9 mouse cellular contexts compared by ENCODE assay signal in genomic region chrX:12151996-12152904, GRCm38 (mm10). TPM values are rescaled to one million over a fixed set of nuclear protein-coding genes. Genes with fewer than 3 reads are reported as not detected.
DNase-seq lines count a peak whose midpoint lies in the region; ATAC-seq lines count a peak whose summit lies in the region.
"Had no signal": no experiment of that assay in that cellular context is flagged by ENCODE, and none has a peak within 500 bp of the region (broad histone marks: within the 10 kb centered on the region; RNA-seq: fewer than 3 reads in every experiment).

No protein-coding gene starts in this region.

- peaks cover 30 to 38% of the 10 kb centered on the region in 2 experiments for H3K4me1 ChIP-seq in heart, embryonic 14.5 days (ENCODE audit: control insufficient read depth in 2 of 2, insufficient read depth in 2 of 2, low read length in 2 of 2)
- H3K4me1 ChIP-seq in brown adipose tissue, adult 24 weeks (ENCODE audit: control insufficient read depth, insufficient read depth, insufficient read length, low read length) = peaks cover 2% of the 10 kb centered on the region; the same call in 1 of the 2 replicates
- H3K4me1 ChIP-seq in hindbrain, embryonic 12.5 days = peaks cover 36% of the 10 kb centered on the region
- H3K4me1 ChIP-seq in midbrain, embryonic 11.5 days (ENCODE audit: control insufficient read depth, insufficient read depth, low read length) = peaks cover 16% of the 10 kb centered on the region

- no peak overlapping the region for H3K27ac ChIP-seq in heart, embryonic 14.5 days (replicated peaks in 1 of 2; ENCODE audit: control insufficient read depth in 1 of 2, insufficient read depth in 1 of 2, low read depth in 2 of 2, low read length in 2 of 2)
- H3K27ac ChIP-seq in brown adipose tissue, adult 24 weeks (replicated peaks; ENCODE audit: low read depth, low read length) = no peak overlapping the region
- no peak overlapping the region; the same call in 1 of the 2 replicates for H3K27ac ChIP-seq in hindbrain, embryonic 12.5 days
- no peak overlapping the region for H3K27ac ChIP-seq in midbrain, embryonic 11.5 days (ENCODE audit: low read depth, low read length)

- no peaks in the 10 kb centered on the region for H3K36me3 ChIP-seq in heart, embryonic 14.5 days (ENCODE audit: control insufficient read depth, insufficient read depth, low read length)
- H3K36me3 ChIP-seq in hindbrain, embryonic 12.5 days = no peaks in the 10 kb centered on the region
- no peaks in the 10 kb centered on the region for H3K36me3 ChIP-seq in midbrain, embryonic 11.5 days (ENCODE audit: control insufficient read depth, insufficient read depth, low read length)

- H3K9me3 ChIP-seq in heart, embryonic 14.5 days (ENCODE audit: control insufficient read depth, low read length) = no peaks in the 10 kb centered on the region
- H3K9me3 ChIP-seq in hindbrain, embryonic 12.5 days (replicated peaks) = no peaks in the 10 kb centered on the region
- no peaks in the 10 kb centered on the region for H3K9me3 ChIP-seq in midbrain, embryonic 11.5 days (ENCODE audit: control insufficient read depth, low read length)

- ATAC-seq in heart, embryonic 14.5 days (ENCODE audit: insufficient number of reproducible peaks, insufficient read depth, low FRiP score, low read depth) = no peak
- no peak for ATAC-seq in hindbrain, embryonic 12.5 days (ENCODE audit: low FRiP score)
- no peak for ATAC-seq in midbrain, embryonic 11.5 days (ENCODE audit: low FRiP score)

- peak overlapping the region; percentile 59 for H3K4me2 ChIP-seq in heart, embryonic 14.5 days (ENCODE audit: low read length)
- peak overlapping the region; percentile 53 for H3K4me2 ChIP-seq in hindbrain, embryonic 12.5 days (replicated peaks)
- H3K4me2 ChIP-seq in midbrain, embryonic 11.5 days = peak overlapping the region; percentile 42

- no peak for DNase-seq in heart, postnatal 14 days
- peak; percentile 91 for DNase-seq in midbrain, embryonic 11.5 days (ENCODE audit: low spot score, missing footprints)
- no peak for DNase-seq in layer of hippocampus, adult 8-10 months (ENCODE audit: low spot score in 2 of 2)
- no peak for DNase-seq in kidney, adult 9 months
- no peak for DNase-seq in frontal cortex, postnatal 36 days (ENCODE audit: low spot score in 2 of 2)
- DNase-seq: cerebellum, adult 11-12 months had no signal

- peak overlapping the region; percentile 62 for H3K9ac ChIP-seq in heart, embryonic 14.5 days (ENCODE audit: low read length)
- peak overlapping the region; percentile 43; the same call in 1 of the 2 replicates for H3K9ac ChIP-seq in hindbrain, embryonic 12.5 days
- peak overlapping the region; percentile 36; the same call in 1 of the 2 replicates for H3K9ac ChIP-seq in midbrain, embryonic 11.5 days (ENCODE audit: low read length)

- peaks cover 16% of the 10 kb centered on the region for H3K27me3 ChIP-seq in heart, embryonic 14.5 days (ENCODE audit: control insufficient read depth, insufficient read depth, low read length)
- H3K27me3 ChIP-seq in hindbrain, embryonic 12.5 days = peaks cover 87% of the 10 kb centered on the region
- peaks cover 70% of the 10 kb centered on the region for H3K27me3 ChIP-seq in midbrain, embryonic 11.5 days (ENCODE audit: control insufficient read depth, insufficient read depth, low read length)

- WGBS in heart, embryonic 14.5 days = 24% methylated on average over 41 of the region's 42 CpGs
- whole genome bisulfite sequencing in hindbrain, embryonic 12.5 days = 7% methylated on average over 42 of the region's 42 CpGs
- WGBS in midbrain, embryonic 11.5 days = 6% methylated on average over 38 of the region's 42 CpGs

- intact Hi-C loops in heart, postnatal 14 days (cut with DNase I) = loop anchor here (2.0 to 5.0 kb wide), 2 partner anchors 13 to 75 kb away; no protein-coding TSS in a partner anchor

- H3K4me3 ChIP-seq in heart, embryonic 14.5 days (ENCODE audit: control insufficient read depth in 1 of 2, insufficient read depth in 1 of 2, low read depth in 1 of 2, low read length in 2 of 2) = peak overlapping the region; percentile 35 to 38
- H3K4me3 ChIP-seq in brown adipose tissue, adult 24 weeks (ENCODE audit: insufficient read depth, low read depth, low read length) = peak overlapping the region; percentile 9; the same call in 1 of the 2 replicates
- H3K4me3 ChIP-seq in hindbrain, embryonic 12.5 days = peak overlapping the region; percentile 17
- H3K4me3 ChIP-seq in midbrain, embryonic 11.5 days (ENCODE audit: low read depth, low read length) = peak overlapping the region; percentile 16

RNA-seq across cellular contexts. Expression of gene Bcor, which starts 7.9 kb away (rescaled TPM):
- 17.0 and 17.7 TPM in 2 replicates for polyA plus RNA-seq in heart, embryonic 14.5 days (2014; fragmentation: Nextera tagmentation; extraction: Ambion mirVana)
- 10 to 100 TPM; 24.4 to 25.8 TPM for total RNA-seq in heart, postnatal 14 days (2021)
- 6.7 and 7.2 TPM in 2 replicates for polyA plus RNA-seq in brown adipose tissue, adult 24 weeks (2012; ENCODE audit: insufficient read depth, insufficient read length, missing spikeins)
- 23.7 and 26.9 TPM in 2 replicates for polyA plus RNA-seq in hindbrain, embryonic 12.5 days (2016; fragmentation: Nextera tagmentation; extraction: Ambion mirVana)
- polyA plus RNA-seq in midbrain, embryonic 11.5 days (2014; fragmentation: Nextera tagmentation; extraction: Ambion mirVana) = 26.3 and 27.7 TPM in 2 replicates
- total RNA-seq in layer of hippocampus, adult 8-10 months (2022) = 10 to 100 TPM; 17.6 to 21.4 (median 20.3) TPM
